Mouse (Mus musculus) lung, postnatal 0 days (tissue): ENCODE data around the gene Aff1.

ENCODE experiments used
- CTCF ChIP-seq: IDR thresholded peaks from 2 replicates; pipeline ENCODE4 v1.5.1; 2016; ENCODE audit warnings: antibody characterized with exemption, mild to moderate bottlenecking
- EP300 ChIP-seq: IDR thresholded peaks from 2 replicates; pipeline ENCODE4 v1.6.1; 2016; ENCODE audit warnings: antibody characterized with exemption, mild to moderate bottlenecking, control low read depth

DNA sequence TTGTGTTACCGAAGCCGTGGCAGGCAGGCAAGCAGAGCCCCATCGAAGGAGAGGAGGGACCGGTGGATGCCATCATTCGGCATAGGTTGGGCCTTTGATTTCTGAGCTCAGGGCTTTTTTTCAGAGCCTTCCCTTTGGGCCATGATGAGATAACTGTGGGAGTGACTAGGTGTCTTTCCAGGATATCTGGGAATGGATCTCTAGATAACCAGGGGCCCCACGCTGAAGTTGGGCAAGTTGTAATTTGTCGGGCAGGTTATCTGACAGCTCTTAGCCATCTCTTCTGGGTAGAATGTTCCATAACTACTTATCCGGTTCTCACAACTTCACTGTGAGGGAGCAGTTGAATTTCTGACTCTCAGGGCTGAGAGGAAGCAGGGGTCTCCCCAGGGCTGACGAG, 77.5 kb downstream of the Aff1 start:
- no peak for TF ChIP-seq CTCF
- TF ChIP-seq EP300 = no peak
